ENCODE assay signal across 31 mouse cellular contexts in genomic region chr4:134921703-134922102, GRCm38 (mm10). TPM values are rescaled to one million over a fixed set of nuclear protein-coding genes. Genes with fewer than 3 reads are reported as not detected.
DNase-seq lines count a peak whose midpoint lies in the region; ATAC-seq and TF ChIP-seq lines count a peak whose summit lies in the region.
"Had no signal": no experiment of that assay in that cellular context is flagged by ENCODE, and none has a peak within 500 bp of the region (broad histone marks: within the 10 kb centered on the region; RNA-seq: fewer than 3 reads in every experiment).

No protein-coding gene starts in this region.

- WGBS in liver, embryonic 12.5 days (ENCODE audit: insufficient replicate concordance), result 86% methylated on average over 4 of the region's 4 CpGs
- 90% methylated on average over 4 of the region's 4 CpGs for WGBS in liver, embryonic 11.5 days
- 91% methylated on average over 4 of the region's 4 CpGs for WGBS in liver, embryonic 16.5 days (ENCODE audit: insufficient replicate concordance)
- WGBS in forebrain, embryonic 10.5 days, result 92% methylated on average over 4 of the region's 4 CpGs

- H3K9me3 ChIP-seq in liver, embryonic 12.5 days (replicated peaks), result no peaks in the 10 kb centered on the region
- H3K9me3 ChIP-seq in liver, embryonic 11.5 days (ENCODE audit: control insufficient read depth, low read length), result no peaks in the 10 kb centered on the region
- no peaks in the 10 kb centered on the region for H3K9me3 ChIP-seq in MEL (replicated peaks; ENCODE audit: insufficient read depth, low read length)
- H3K9me3 ChIP-seq in liver, embryonic 16.5 days (replicated peaks; ENCODE audit: control insufficient read depth, low read length), result no peaks in the 10 kb centered on the region
- no peaks in the 10 kb centered on the region for H3K9me3 ChIP-seq in forebrain, embryonic 10.5 days
- H3K9me3 ChIP-seq: embryonic facial prominence, embryonic 10.5 days; embryonic facial prominence, embryonic 15.5 days; forebrain, embryonic 13.5 days; hindbrain, embryonic 10.5 days; hindbrain, embryonic 15.5 days; limb, embryonic 12.5 days; midbrain, embryonic 12.5 days; neural tube, embryonic 12.5 days had no signal

- no peak for TF ChIP-seq POLR2A in MEL (IDR thresholded peaks at IDR 0.05; ENCODE audit: control insufficient read depth in 1 of 2, insufficient read depth in 1 of 2, low read depth in 1 of 2, low read length in 2 of 2, poor library complexity in 1 of 2)

- H3K4me3 ChIP-seq in liver, embryonic 12.5 days, result no peak overlapping the region
- no peak overlapping the region for H3K4me3 ChIP-seq in liver, embryonic 11.5 days (ENCODE audit: low read depth, low read length)
- no peak overlapping the region for H3K4me3 ChIP-seq in MEL (ENCODE audit: control insufficient read depth in 1 of 2, insufficient read depth in 1 of 2, low read depth in 2 of 2, low read length in 2 of 2)
- H3K4me3 ChIP-seq in liver, embryonic 16.5 days (ENCODE audit: low read depth, low read length), result no peak overlapping the region
- H3K4me3 ChIP-seq in forebrain, embryonic 10.5 days, result no peak overlapping the region
- H3K4me3 ChIP-seq: left cerebral cortex, adult 2 months; neural tube, embryonic 12.5 days had no signal

- DNase-seq in cerebellum, adult 11-12 months, result peak; percentile 47
- no peak for DNase-seq in cerebellum, postnatal 25 days
- no peak for DNase-seq in liver, embryonic 11.5 days (ENCODE audit: low spot score)
- DNase-seq in MEL (ENCODE audit: low read depth, low spot score), result peak; percentile 24
- no peak for DNase-seq in frontal cortex, adult 2 months (ENCODE audit: extremely low spot score in 1 of 2, low spot score in 1 of 2)
- no peak for DNase-seq in forebrain, embryonic 10.5 days (ENCODE audit: extremely low spot score, low spot score)
- DNase-seq: adrenal gland, postnatal 36 days; cerebellum, postnatal 10 days; heart, postnatal 14 days; kidney, adult 11 months; kidney, postnatal 25 days; lung, adult 18-20 months; lung, postnatal 10 days; right cerebral cortex, adult 18-20 months; spleen, adult 18-20 months had no signal

- H3K27ac ChIP-seq in liver, embryonic 12.5 days, result peak overlapping the region; percentile 99; the same call in 1 of the 2 replicates
- no peak overlapping the region for H3K27ac ChIP-seq in liver, embryonic 11.5 days (ENCODE audit: low read depth, low read length)
- H3K27ac ChIP-seq in MEL (ENCODE audit: control insufficient read depth, low read depth, low read length), result no peak overlapping the region
- no peak overlapping the region for H3K27ac ChIP-seq in liver, embryonic 16.5 days (ENCODE audit: low read length)
- no peak overlapping the region for H3K27ac ChIP-seq in forebrain, embryonic 10.5 days
- H3K27ac ChIP-seq: neural tube, embryonic 12.5 days had no signal

- no peak overlapping the region for H3K9ac ChIP-seq in liver, embryonic 12.5 days
- no peak overlapping the region for H3K9ac ChIP-seq in liver, embryonic 11.5 days (ENCODE audit: low read depth, low read length)
- H3K9ac ChIP-seq in MEL (ENCODE audit: control insufficient read depth, low read depth, low read length, poor library complexity, severe bottlenecking), result no peak overlapping the region
- 0 out of 2 replicates have a peak overlapping the region, but pooled peaks have one; percentile 14 for H3K9ac ChIP-seq in liver, embryonic 16.5 days (ENCODE audit: low read depth, low read length)
- H3K9ac ChIP-seq: embryonic facial prominence, embryonic 15.5 days; hindbrain, embryonic 15.5 days had no signal

- peaks cover 67% of the 10 kb centered on the region for H3K4me1 ChIP-seq in liver, embryonic 12.5 days
- H3K4me1 ChIP-seq in liver, embryonic 11.5 days (replicated peaks; ENCODE audit: control insufficient read depth, insufficient read depth, low read length), result peaks cover 33% of the 10 kb centered on the region
- H3K4me1 ChIP-seq in MEL (ENCODE audit: control insufficient read depth in 1 of 2, insufficient read depth in 2 of 2, low read length in 2 of 2), result peaks cover 29 to 50% of the 10 kb centered on the region in 2 experiments
- peaks cover 52% of the 10 kb centered on the region for H3K4me1 ChIP-seq in liver, embryonic 16.5 days (ENCODE audit: control insufficient read depth, low read depth, low read length)
- peaks cover 30% of the 10 kb centered on the region for H3K4me1 ChIP-seq in forebrain, embryonic 10.5 days

- no peak overlapping the region for H3K4me2 ChIP-seq in liver, embryonic 12.5 days
- H3K4me2 ChIP-seq in liver, embryonic 11.5 days, result no peak overlapping the region
- no peak overlapping the region for H3K4me2 ChIP-seq in liver, embryonic 16.5 days (ENCODE audit: low read depth, low read length)

- no peaks in the 10 kb centered on the region for H3K27me3 ChIP-seq in liver, embryonic 12.5 days (replicated peaks)
- no peaks in the 10 kb centered on the region for H3K27me3 ChIP-seq in liver, embryonic 11.5 days (replicated peaks; ENCODE audit: control insufficient read depth, insufficient read depth, low read length)
- no peaks in the 10 kb centered on the region for H3K27me3 ChIP-seq in MEL (ENCODE audit: control insufficient read depth in 1 of 2, insufficient read depth in 2 of 2, low read length in 2 of 2)
- H3K27me3 ChIP-seq in liver, embryonic 16.5 days (ENCODE audit: control insufficient read depth, insufficient read depth, low read depth, low read length), result no peaks in the 10 kb centered on the region
- no peaks in the 10 kb centered on the region for H3K27me3 ChIP-seq in forebrain, embryonic 10.5 days (ENCODE audit: poor library complexity, severe bottlenecking)
- H3K27me3 ChIP-seq: embryonic facial prominence, embryonic 15.5 days; forebrain, embryonic 13.5 days; hindbrain, embryonic 15.5 days; limb, embryonic 12.5 days; midbrain, embryonic 12.5 days; neural tube, embryonic 12.5 days had no signal

- no peak for TF ChIP-seq EP300 in MEL (IDR thresholded peaks at IDR 0.05; ENCODE audit: low read depth in 1 of 2, low read length in 2 of 2)

- peaks cover 30% of the 10 kb centered on the region for H3K79me2 ChIP-seq in MEL (ENCODE audit: control insufficient read depth, insufficient read depth, low read length, poor library complexity)

- H3K36me3 ChIP-seq in liver, embryonic 12.5 days, result peaks cover 29% of the 10 kb centered on the region
- peaks cover 13% of the 10 kb centered on the region for H3K36me3 ChIP-seq in liver, embryonic 11.5 days (ENCODE audit: control insufficient read depth, insufficient read depth, low read length)
- peaks cover 22 to 44% of the 10 kb centered on the region in 2 experiments for H3K36me3 ChIP-seq in MEL (ENCODE audit: control insufficient read depth in 1 of 2, insufficient read depth in 2 of 2, low read length in 2 of 2)
- H3K36me3 ChIP-seq in liver, embryonic 16.5 days (ENCODE audit: control insufficient read depth, insufficient read depth), result peaks cover 25% of the 10 kb centered on the region
- peaks cover 27% of the 10 kb centered on the region for H3K36me3 ChIP-seq in forebrain, embryonic 10.5 days (replicated peaks)

- no peak for TF ChIP-seq RAD21 in MEL (IDR thresholded peaks at IDR 0.05; ENCODE audit: low read depth, low read length)

- no peak for TF ChIP-seq CTCF in MEL (IDR thresholded peaks at IDR 0.05 in 2 of 3, conservative IDR thresholded peaks at IDR 0.05 in 1 of 3; ENCODE audit: control insufficient read depth in 1 of 3, insufficient read depth in 1 of 3, low read depth in 2 of 3, low read length in 3 of 3, poor library complexity in 1 of 3, severe bottlenecking in 1 of 3)

- ATAC-seq in liver, embryonic 12.5 days, result no peak
- ATAC-seq in liver, embryonic 11.5 days (replicated peaks; ENCODE audit: low FRiP score), result no peak
- ATAC-seq in liver, embryonic 16.5 days (ENCODE audit: low read depth), result no peak
- ATAC-seq: forebrain, embryonic 13.5 days; inflammation-experienced regulatory T-cells, adult 6 months had no signal

RNA-seq across cellular contexts. Expression of gene Rsrp1, which starts 1.7 kb away (rescaled TPM):
- polyA plus RNA-seq in liver, embryonic 12.5 days (2016; fragmentation: Nextera tagmentation; extraction: Ambion mirVana), result 310 and 322 TPM in 2 replicates
- polyA plus RNA-seq in liver, embryonic 11.5 days (2014; fragmentation: Nextera tagmentation; extraction: Ambion mirVana), result 360 and 390 TPM in 2 replicates
- total RNA-seq in MEL (2012; rRNA removed), result 58.1 and 59.5 TPM in 2 replicates
- polyA plus RNA-seq in MEL (2012; ENCODE audit: insufficient read depth in 1 of 2, insufficient read length in 2 of 2, low read depth in 1 of 2, low replicate concordance in 2 of 2, missing spikeins in 1 of 2), result 100 to 1,000 TPM in 1 of 2 experiments, not detected in 1; 110 TPM
- polyA plus RNA-seq in liver, embryonic 16.5 days (2015; fragmentation: Nextera tagmentation; extraction: Ambion mirVana), result 315 and 330 TPM in 2 replicates
- 742 and 753 TPM in 2 replicates for polyA plus RNA-seq in frontal cortex, adult 2 months (2012; rRNA removed)
- 278 and 295 TPM in 2 replicates for polyA plus RNA-seq in forebrain, embryonic 10.5 days (2016; fragmentation: Nextera tagmentation; extraction: Ambion mirVana)

RNA-seq across cellular contexts. Expression of gene Tmem50a, which starts 6.9 kb away (rescaled TPM):
- 94.2 and 94.9 TPM in 2 replicates for polyA plus RNA-seq in liver, embryonic 12.5 days (2016; fragmentation: Nextera tagmentation; extraction: Ambion mirVana)
- 129 and 131 TPM in 2 replicates for polyA plus RNA-seq in liver, embryonic 11.5 days (2014; fragmentation: Nextera tagmentation; extraction: Ambion mirVana)
- 58.5 and 64.7 TPM in 2 replicates for total RNA-seq in MEL (2012; rRNA removed)
- 100 to 1,000 TPM in 1 of 2 experiments, not detected in 1; 115 TPM for polyA plus RNA-seq in MEL (2012; ENCODE audit: insufficient read depth in 1 of 2, insufficient read length in 2 of 2, low read depth in 1 of 2, low replicate concordance in 2 of 2, missing spikeins in 1 of 2)
- polyA plus RNA-seq in liver, embryonic 16.5 days (2015; fragmentation: Nextera tagmentation; extraction: Ambion mirVana), result 79.1 and 82.5 TPM in 2 replicates
- polyA plus RNA-seq in frontal cortex, adult 2 months (2012; rRNA removed), result 151 TPM in 2 replicates
- 107 and 112 TPM in 2 replicates for polyA plus RNA-seq in forebrain, embryonic 10.5 days (2016; fragmentation: Nextera tagmentation; extraction: Ambion mirVana)

RNA-seq across cellular contexts. Expression of gene Syf2, which starts 9.0 kb away (rescaled TPM):
- 70.8 and 72.8 TPM in 2 replicates for polyA plus RNA-seq in liver, embryonic 12.5 days (2016; fragmentation: Nextera tagmentation; extraction: Ambion mirVana)
- 83.9 and 89.4 TPM in 2 replicates for polyA plus RNA-seq in liver, embryonic 11.5 days (2014; fragmentation: Nextera tagmentation; extraction: Ambion mirVana)
- total RNA-seq in MEL (2012; rRNA removed), result 94.1 and 103 TPM in 2 replicates
- 100 to 1,000 TPM in 1 of 2 experiments, 10 to 100 TPM in 1; 94.6 to 165 TPM for polyA plus RNA-seq in MEL (2012; ENCODE audit: insufficient read depth in 1 of 2, insufficient read length in 2 of 2, low read depth in 1 of 2, low replicate concordance in 2 of 2, missing spikeins in 1 of 2)
- polyA plus RNA-seq in liver, embryonic 16.5 days (2015; fragmentation: Nextera tagmentation; extraction: Ambion mirVana), result 43.9 and 47.8 TPM in 2 replicates
- polyA plus RNA-seq in frontal cortex, adult 2 months (2012; rRNA removed), result 80.3 and 94.7 TPM in 2 replicates
- 64.4 and 65.9 TPM in 2 replicates for polyA plus RNA-seq in forebrain, embryonic 10.5 days (2016; fragmentation: Nextera tagmentation; extraction: Ambion mirVana)

RNA-seq across cellular contexts. Expression of gene Rhd, which starts 57.4 kb away (rescaled TPM):
- polyA plus RNA-seq in liver, embryonic 12.5 days (2016; fragmentation: Nextera tagmentation; extraction: Ambion mirVana), result 477 and 480 TPM in 2 replicates
- polyA plus RNA-seq in liver, embryonic 11.5 days (2014; fragmentation: Nextera tagmentation; extraction: Ambion mirVana), result 213 and 235 TPM in 2 replicates
- 64.8 and 176 TPM in 2 replicates for total RNA-seq in MEL (2012; rRNA removed)
- 10 to 100 TPM in 1 of 2 experiments, not detected in 1; 49.9 TPM for polyA plus RNA-seq in MEL (2012; ENCODE audit: insufficient read depth in 1 of 2, insufficient read length in 2 of 2, low read depth in 1 of 2, low replicate concordance in 2 of 2, missing spikeins in 1 of 2)
- polyA plus RNA-seq in liver, embryonic 16.5 days (2015; fragmentation: Nextera tagmentation; extraction: Ambion mirVana), result 522 and 550 TPM in 2 replicates
- polyA plus RNA-seq in frontal cortex, adult 2 months (2012; rRNA removed), result 0.08 and 0.24 TPM in 2 replicates
- polyA plus RNA-seq in forebrain, embryonic 10.5 days (2016; fragmentation: Nextera tagmentation; extraction: Ambion mirVana), result 10.6 and 14.5 TPM in 2 replicates
- total RNA-seq: gastrocnemius, adult 18-20 months; layer of hippocampus, adult 18-20 months; layer of hippocampus, postnatal 14 days; left cerebral cortex, adult 2 months; left cerebral cortex, postnatal 25 days had no signal

Comparison
In these comparisons a context has a peak if more than half of its experiments do, and no peak if none do; other contexts are left out.
1. DNase-seq: peak in cerebellum, adult 11-12 months (single experiment) and MEL (single experiment); none in cerebellum, postnatal 25 days (0 of 2), liver, embryonic 11.5 days (single experiment), frontal cortex, adult 2 months (0 of 2) and forebrain, embryonic 10.5 days (single experiment).